Mouse (Mus musculus) hindbrain, embryonic 10.5 days (tissue): ENCODE data around the gene Trafd1. TPM values are rescaled to one million over a fixed set of nuclear protein-coding genes. Genes with fewer than 3 reads are reported as not detected.
"Not testable (repeated sequence)": the region's sequence is repeated elsewhere in the genome, so short reads cannot be mapped to it uniquely, and the experiment has no call there.

ENCODE experiments used
- DNase-seq: peaks from one replicate; pipeline ENCODE4 v3.0.0-alpha.2; 2017; ENCODE audit warnings: low spot score
- H3K27ac ChIP-seq: fragments of 300-500 bp; sonication (generic); 2 replicates; pipeline ENCODE4 v1.5.1; 2016; ENCODE audit warnings: mild to moderate bottlenecking, moderate library complexity
- H3K27me3 ChIP-seq: fragments of 300-500 bp; sonication (generic); 2 replicates; pipeline ENCODE4 v1.6.1; 2016; ENCODE audit warnings: mild to moderate bottlenecking; ENCODE audit not compliant: poor library complexity, insufficient read depth, severe bottlenecking
- H3K36me3 ChIP-seq: fragments of 300-500 bp; sonication (generic); 2 replicates; pipeline ENCODE4 v1.6.1; 2016; ENCODE audit warnings: mild to moderate bottlenecking, moderate library complexity
- H3K4me1 ChIP-seq: fragments of 300-500 bp; sonication (generic); replicated peaks from 2 replicates; pipeline ENCODE4 v1.6.1; 2016; ENCODE audit warnings: mild to moderate bottlenecking
- H3K4me3 ChIP-seq: fragments of 300-500 bp; sonication (generic); 2 replicates; pipeline ENCODE4 v1.5.1; 2016; ENCODE audit warnings: mild to moderate bottlenecking, moderate library complexity
- H3K9me3 ChIP-seq: fragments of 300-500 bp; sonication (generic); 2 replicates; pipeline ENCODE4 v1.6.1; 2016; ENCODE audit warnings: mild to moderate bottlenecking, moderate library complexity
- WGBS: fragments of 180-500 bp; shearing (Covaris S2); methylation state at CpG from one replicate; pipeline ENCODE4 v1.1.7; 2016; 5-methylcytosine and 5-hydroxymethylcytosine counted together
- polyA plus RNA-seq: library from polyadenylated mRNA; unstranded; fragments of >200 nt; fragmentation: Nextera tagmentation; extraction: Ambion mirVana; gene quantifications from 2 replicates; pipeline ENCODE4 v1.2.1, GENCODE M21; 2016

Gene Trafd1
- polyA plus RNA-seq, 1 experiment from 2014 or later = 96.2 TPM

DNA sequence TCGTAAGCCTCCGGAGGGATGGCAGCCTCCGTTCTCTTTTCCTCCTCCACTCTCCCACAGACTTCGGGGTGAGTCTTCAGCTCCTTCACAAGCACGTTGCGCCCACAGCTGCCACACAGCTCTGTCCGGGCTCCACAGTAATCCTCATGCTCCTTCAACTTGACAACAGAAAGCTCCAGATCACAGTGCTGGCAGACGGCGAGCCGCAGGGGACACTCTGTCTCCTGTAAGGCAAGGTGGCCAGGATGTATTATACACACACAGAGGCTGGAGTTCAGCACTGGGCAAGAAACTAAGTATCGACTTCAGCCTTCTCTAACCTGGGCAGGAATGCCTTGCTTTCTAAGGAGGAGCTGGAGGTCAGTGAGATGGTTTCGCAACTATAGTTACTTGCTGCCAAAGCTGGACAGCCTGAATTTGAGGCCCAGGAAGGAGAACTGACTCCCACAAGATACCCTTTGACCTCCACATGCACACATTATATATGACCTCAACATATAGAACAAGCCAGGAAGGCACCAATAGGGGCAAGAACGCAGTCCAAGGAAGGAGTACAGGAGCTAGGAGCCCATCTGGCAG, 6.7 kb downstream of the Trafd1 start:
- peaks cover 90% of the 10 kb centered on the region for H3K36me3 ChIP-seq
- H3K9me3 ChIP-seq = peaks cover 7% of the 10 kb centered on the region
- no peak overlapping the region for H3K4me3 ChIP-seq
- no peaks in the 10 kb centered on the region for H3K27me3 ChIP-seq
- 92% methylated on average over 13 of the region's 13 CpGs for WGBS
- no peak for DNase-seq
- 0 out of 2 replicates have a peak, but pooled peaks cover 3% of the 10 kb centered on the region for H3K4me1 ChIP-seq
- no peak overlapping the region for H3K27ac ChIP-seq

- H3K27me3 ChIP-seq, H3K4me1 ChIP-seq, H3K4me3 ChIP-seq, H3K9me3 ChIP-seq, DNase-seq, H3K27ac ChIP-seq: not testable (repeated sequence)
- WGBS = 78% methylated on average over 5 of the region's 5 CpGs
- H3K36me3 ChIP-seq = peaks cover 95% of the 10 kb centered on the region
Measured at GRCm38 (mm10) chr5:121376972-121377371, 8.5 kb downstream of the Trafd1 start.

DNA sequence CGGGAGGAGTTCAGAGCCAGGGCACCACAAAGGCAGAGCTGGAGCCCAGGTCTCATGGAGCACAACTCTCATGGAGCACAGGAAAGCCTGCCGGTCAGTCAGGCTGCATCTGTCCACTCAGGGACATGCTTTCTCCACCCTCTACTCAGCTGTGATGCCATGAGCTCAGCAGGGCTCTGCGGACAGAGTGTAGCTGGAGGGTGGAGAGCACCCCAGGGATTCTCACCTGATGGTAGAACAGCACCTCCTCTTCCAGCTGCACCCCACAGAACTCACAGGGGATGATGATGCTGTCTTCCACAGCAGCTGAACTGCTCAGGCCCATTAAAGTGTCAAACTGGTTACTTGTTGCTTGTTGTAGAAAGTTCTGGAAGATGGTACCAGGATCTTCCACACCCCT, 10.6 kb downstream of the Trafd1 start:
- no peak overlapping the region for H3K27ac ChIP-seq
- H3K9me3 ChIP-seq = no peaks in the 10 kb centered on the region
- no peaks in the 10 kb centered on the region for H3K4me1 ChIP-seq
- DNase-seq = no peak
- H3K4me3 ChIP-seq = no peak overlapping the region
- peaks cover 93% of the 10 kb centered on the region for H3K36me3 ChIP-seq
- 88% methylated on average over 3 of the region's 3 CpGs for WGBS
- H3K27me3 ChIP-seq = no peaks in the 10 kb centered on the region

GRCm38 (mm10) chr5:121371712-121372111, 13.7 kb downstream of the Trafd1 start:
- H3K9me3 ChIP-seq = no peaks in the 10 kb centered on the region
- no peak overlapping the region for H3K27ac ChIP-seq
- H3K4me1 ChIP-seq = no peaks in the 10 kb centered on the region
- peaks cover 94% of the 10 kb centered on the region for H3K36me3 ChIP-seq
- no peak for DNase-seq
- WGBS = 92% methylated on average over 6 of the region's 6 CpGs
- no peaks in the 10 kb centered on the region for H3K27me3 ChIP-seq
- no peak overlapping the region for H3K4me3 ChIP-seq

GRCm38 (mm10) chr5:121367255-121367654, 18.2 kb downstream of the Trafd1 start:
- Histone ChIP-seq H3K27me3 (no peaks in the 10 kb centered on the region), H3K4me3 (no peak overlapping the region), H3K9me3 (no peaks in the 10 kb centered on the region), H3K4me1 (no peaks in the 10 kb centered on the region), H3K36me3 (peaks cover 97% of the 10 kb centered on the region), H3K27ac (no peak overlapping the region)
- 89% methylated on average over 4 of the region's 4 CpGs for WGBS
- no peak for DNase-seq

GRCm38 (mm10) chr5:121366449-121367225, 18.8 kb downstream of the Trafd1 start:
- Histone ChIP-seq H3K36me3 (peaks cover 97% of the 10 kb centered on the region), H3K27me3 (no peaks in the 10 kb centered on the region), H3K4me1 (no peaks in the 10 kb centered on the region), H3K9me3 (no peaks in the 10 kb centered on the region), H3K4me3 (no peak overlapping the region), H3K27ac (no peak overlapping the region)
- 90% methylated on average over 16 of the region's 16 CpGs for WGBS
- no peak for DNase-seq

DNA sequence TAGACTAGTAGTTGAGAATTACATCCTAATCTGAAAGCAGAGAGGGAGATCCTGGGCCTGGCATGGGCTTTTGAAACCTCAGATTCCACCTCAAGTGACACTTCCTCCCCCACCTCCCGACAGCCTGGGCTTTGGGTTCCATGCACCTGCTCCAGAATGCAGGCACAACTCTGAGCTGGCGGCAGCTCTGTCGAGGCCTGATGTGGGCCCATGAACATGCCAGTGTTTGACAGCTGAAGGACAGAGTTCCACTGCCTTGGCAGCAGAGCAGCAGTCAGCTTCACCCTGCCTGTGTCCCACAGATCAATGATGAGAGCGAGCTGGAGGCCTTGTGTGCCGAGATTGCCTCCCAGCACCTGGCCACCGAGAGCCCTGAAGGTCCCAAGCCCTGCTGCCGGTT, 22.0 kb downstream of the Trafd1 start:
- no peaks in the 10 kb centered on the region for H3K4me1 ChIP-seq
- no peak overlapping the region for H3K4me3 ChIP-seq
- H3K27me3 ChIP-seq = no peaks in the 10 kb centered on the region
- peaks cover 100% of the 10 kb centered on the region for H3K36me3 ChIP-seq
- WGBS = 91% methylated on average over 7 of the region's 7 CpGs
- no peak for DNase-seq
- H3K9me3 ChIP-seq = no peaks in the 10 kb centered on the region
- no peak overlapping the region for H3K27ac ChIP-seq

DNA sequence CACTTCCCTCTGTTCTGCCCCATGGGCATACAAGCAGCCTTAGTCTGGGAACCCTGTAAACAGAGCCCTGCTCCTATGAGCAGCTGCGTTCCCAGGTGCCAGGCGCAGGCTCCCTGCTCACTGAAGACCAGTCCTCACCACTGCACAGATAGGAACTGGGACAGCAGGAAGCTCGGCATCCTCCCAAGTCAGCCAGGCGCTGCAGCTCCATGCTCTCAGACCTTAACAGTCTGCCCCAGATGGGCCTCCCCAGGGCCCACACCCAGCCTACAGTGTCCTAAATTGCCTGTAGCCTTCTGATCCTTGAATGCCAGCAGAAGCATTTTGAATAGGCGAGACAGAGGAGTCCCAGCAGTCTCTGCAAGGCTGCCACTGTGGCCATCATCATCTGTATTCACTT, 23.7 kb downstream of the Trafd1 start:
- Histone ChIP-seq H3K27me3 (no peaks in the 10 kb centered on the region), H3K36me3 (peaks cover 100% of the 10 kb centered on the region), H3K4me3 (no peak overlapping the region), H3K4me1 (no peaks in the 10 kb centered on the region), H3K9me3 (no peaks in the 10 kb centered on the region), H3K27ac (no peak overlapping the region)
- no peak for DNase-seq
- 87% methylated on average over 5 of the region's 5 CpGs for WGBS

GRCm38 (mm10) chr5:121359229-121359628, 26.2 kb downstream of the Trafd1 start:
- Histone ChIP-seq H3K36me3 (peaks cover 99% of the 10 kb centered on the region), H3K27ac (no peak overlapping the region), H3K27me3 (no peaks in the 10 kb centered on the region), H3K4me3 (no peak overlapping the region), H3K9me3 (no peaks in the 10 kb centered on the region), H3K4me1 (no peaks in the 10 kb centered on the region)
- 79% methylated on average over 9 of the region's 9 CpGs for WGBS
- DNase-seq = no peak

GRCm38 (mm10) chr5:121343997-121344396, 41.4 kb downstream of the Trafd1 start:
- peaks cover 90% of the 10 kb centered on the region for H3K36me3 ChIP-seq
- DNase-seq = no peak
- H3K4me1 ChIP-seq = peaks cover 12% of the 10 kb centered on the region
- H3K4me3 ChIP-seq = no peak overlapping the region
- H3K27ac ChIP-seq = no peak overlapping the region
- no peaks in the 10 kb centered on the region for H3K9me3 ChIP-seq
- 93% methylated on average over 8 of the region's 8 CpGs for WGBS
- no peaks in the 10 kb centered on the region for H3K27me3 ChIP-seq

GRCm38 (mm10) chr5:121342490-121342889, 42.9 kb downstream of the Trafd1 start:
- DNase-seq = no peak
- peaks cover 91% of the 10 kb centered on the region for H3K36me3 ChIP-seq
- no peaks in the 10 kb centered on the region for H3K9me3 ChIP-seq
- WGBS = 93% methylated on average over 11 of the region's 11 CpGs
- peaks cover 12% of the 10 kb centered on the region for H3K4me1 ChIP-seq
- no peak overlapping the region for H3K27ac ChIP-seq
- H3K4me3 ChIP-seq = no peak overlapping the region
- H3K27me3 ChIP-seq = no peaks in the 10 kb centered on the region

DNA sequence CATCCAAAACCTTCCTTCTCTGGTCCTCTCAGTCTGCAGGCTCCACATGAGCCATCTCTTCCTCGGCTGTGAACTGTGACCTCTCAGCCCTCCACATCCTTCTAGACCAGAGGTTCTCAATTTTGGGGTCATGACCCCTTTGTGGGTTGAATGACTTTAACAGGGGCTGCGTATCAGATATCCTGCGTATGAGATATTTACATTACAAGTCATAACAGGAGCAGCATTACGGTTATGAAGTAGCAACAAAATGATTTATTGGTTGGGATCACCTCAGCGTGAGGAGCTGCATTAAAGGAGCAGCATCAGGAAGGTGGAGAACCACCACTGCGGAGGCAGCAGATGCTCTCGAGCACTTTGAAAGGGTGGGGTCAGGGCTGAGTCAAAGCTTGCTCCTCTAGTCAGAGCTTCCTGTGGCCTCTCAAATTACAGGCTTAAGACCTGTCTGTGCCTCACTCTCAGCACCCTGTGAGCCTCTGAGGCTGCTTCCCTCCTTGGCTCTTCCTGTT, 44.4 kb downstream of the Trafd1 start:
- H3K27ac ChIP-seq = no peak overlapping the region
- DNase-seq = peak; percentile 34
- 44% methylated on average over 7 of the region's 7 CpGs for WGBS

GRCm38 (mm10) chr5:121339507-121340230, 45.8 kb downstream of the Trafd1 start:
- H3K36me3 ChIP-seq = peaks cover 94% of the 10 kb centered on the region
- peaks cover 12% of the 10 kb centered on the region for H3K4me1 ChIP-seq
- no peaks in the 10 kb centered on the region for H3K27me3 ChIP-seq
- 91% methylated on average over 7 of the region's 7 CpGs for WGBS
- H3K9me3 ChIP-seq = no peaks in the 10 kb centered on the region
- H3K27ac ChIP-seq = no peak overlapping the region
- H3K4me3 ChIP-seq = no peak overlapping the region
- no peak for DNase-seq

More for the DNA sequence above, 44.4 kb downstream of the Trafd1 start:
- Histone ChIP-seq H3K9me3 (no peaks in the 10 kb centered on the region), H3K4me3 (no peak overlapping the region), H3K4me1 (peaks cover 12% of the 10 kb centered on the region), H3K36me3 (peaks cover 94% of the 10 kb centered on the region), H3K27me3 (no peaks in the 10 kb centered on the region)
